Mouse (Mus musculus): ENCODE results near the gene Plekhh1.
A peak's percentile ranks its signal among the peaks of the same experiment; 100 is the strongest.
"Not testable (repeated sequence)": the region's sequence is repeated elsewhere in the genome, so short reads cannot be mapped to it uniquely, and the experiment has no call there.

The Plekhh1 gene

DNA sequence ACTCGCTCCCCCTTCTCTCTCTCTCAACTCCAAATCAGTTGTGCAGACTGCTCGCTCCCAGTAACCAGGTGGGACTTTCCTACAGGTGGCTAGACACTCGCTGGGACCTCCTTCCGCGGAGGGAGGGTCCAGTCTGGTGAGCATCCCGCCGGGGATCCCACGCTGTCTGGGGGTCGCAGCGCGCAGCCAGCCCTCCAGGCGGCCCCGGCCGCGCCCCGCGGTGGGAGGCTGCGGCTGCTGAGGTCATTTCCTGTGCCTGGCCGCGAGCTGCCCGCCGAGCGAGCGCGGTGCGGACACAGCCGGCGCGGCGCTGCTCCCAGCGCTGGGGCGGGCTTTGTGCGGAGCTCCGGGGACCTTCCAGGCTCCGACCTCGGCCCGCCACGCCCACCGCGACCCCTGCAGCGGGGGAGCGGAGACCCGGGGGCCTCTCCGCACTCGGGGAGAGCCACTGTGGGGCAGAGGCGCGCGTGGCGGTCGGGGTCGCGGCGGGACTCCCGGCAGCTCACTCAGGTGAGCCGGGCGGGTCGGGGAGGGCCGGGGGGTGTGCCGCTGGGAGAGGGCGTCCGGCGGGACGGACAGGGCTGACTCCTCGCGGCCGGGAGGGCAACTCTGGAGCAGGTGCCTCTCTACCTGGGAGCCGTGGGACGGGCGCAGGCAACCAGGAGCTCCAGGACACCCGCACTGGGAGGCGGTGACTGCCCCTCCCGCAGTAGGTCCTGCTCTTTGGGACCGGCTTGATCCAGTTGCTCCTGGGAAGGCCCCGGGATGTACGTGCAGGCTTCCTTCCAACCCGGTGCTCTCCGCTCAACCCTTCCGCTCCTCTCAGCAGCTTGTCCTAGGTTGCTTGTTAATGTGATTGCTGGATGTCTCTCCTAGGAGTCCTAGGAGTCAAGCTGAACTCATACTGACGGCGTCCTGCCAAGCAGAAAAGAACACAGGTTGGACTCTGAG, at the start of gene Plekhh1:
Gene Plekhh1 (plus strand): TSS at position 253 of the 951 bp plus-strand sequence.
- DNase-seq: peak; percentile 79 to 83

DNA sequence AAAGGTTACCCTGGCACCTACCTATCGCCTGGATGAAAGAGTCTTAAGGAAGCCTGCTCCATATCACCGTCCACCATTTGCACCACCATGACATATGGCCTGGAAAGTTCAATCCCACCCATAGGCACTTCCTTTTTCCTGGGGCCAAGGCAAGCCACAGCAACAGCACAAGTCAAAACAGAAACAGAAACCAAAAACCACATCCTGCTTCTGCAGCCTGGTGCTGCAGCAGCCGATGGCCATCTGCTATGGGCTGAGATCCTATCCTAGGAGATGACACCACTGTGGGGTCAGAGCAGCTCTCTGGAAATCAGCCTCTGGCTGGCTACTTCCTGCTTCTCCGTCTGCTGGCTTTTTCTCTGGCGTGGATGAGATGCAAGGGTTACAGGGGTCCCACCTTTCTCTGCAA, 48.3 kb upstream of the Plekhh1 start:
- DNase-seq: peak; percentile 59 to 64

DNA sequence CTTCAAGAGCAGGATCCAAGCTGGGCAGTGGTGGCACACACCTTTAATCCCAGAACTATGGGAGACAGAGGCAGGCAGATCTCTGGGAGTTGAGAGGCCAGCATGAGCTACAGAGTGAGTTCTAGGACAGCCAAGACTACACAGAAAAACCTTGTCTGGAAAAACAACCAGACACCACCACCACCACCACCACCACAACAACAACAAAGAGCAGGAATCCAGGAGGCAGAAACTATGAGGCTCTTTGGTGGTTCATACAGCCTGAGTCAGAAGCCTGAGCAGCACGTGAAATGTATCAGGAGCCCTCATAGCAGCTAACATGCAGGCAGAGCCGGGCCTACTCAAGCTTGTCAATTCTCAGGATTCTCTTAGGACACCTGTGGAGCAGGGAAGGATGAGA, 47.8 kb upstream of the Plekhh1 start:
- DNase-seq: no peak

DNA sequence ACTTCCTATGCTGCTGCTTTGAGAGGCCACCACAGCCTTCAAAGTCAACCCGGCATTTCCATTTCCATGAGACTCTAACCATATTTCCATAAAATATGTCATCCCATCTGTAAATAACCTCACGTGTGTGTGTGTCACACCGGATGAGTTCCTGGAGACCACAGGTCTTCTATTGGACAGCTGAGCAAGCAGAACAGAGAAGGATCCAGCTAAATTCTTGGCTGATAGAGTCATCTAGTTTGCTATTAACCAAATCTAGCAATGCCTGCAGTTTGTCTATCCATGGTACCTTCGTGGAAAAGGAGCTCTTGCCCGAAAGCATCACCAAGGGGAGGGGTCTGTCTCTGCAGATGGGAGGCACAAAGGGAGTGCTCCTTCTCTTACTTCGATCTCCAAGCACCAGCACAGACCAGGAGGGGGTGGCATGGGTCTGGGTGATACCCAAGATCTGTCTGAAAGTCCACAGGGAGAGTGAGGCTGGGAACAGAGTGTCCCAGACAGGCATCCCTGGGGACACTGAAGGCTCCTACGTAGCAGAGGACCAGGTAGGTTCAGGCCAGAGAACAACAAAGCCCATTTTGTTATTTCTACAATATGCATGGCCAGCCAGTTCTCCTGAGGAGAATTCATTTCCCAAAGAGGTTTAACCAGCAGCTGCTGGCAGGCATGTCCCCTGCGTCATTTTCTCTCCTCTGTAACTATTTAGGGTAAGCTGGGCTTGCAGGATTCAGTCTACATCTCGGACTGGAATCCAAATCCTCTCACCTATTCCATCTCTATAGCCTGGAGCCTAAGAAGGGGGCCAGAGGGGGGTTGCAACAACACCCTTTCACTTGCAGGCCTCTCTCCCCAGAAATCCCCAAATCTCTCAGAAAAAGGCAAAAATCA, 46.8 kb upstream of the Plekhh1 start:
- no peak for DNase-seq

DNA sequence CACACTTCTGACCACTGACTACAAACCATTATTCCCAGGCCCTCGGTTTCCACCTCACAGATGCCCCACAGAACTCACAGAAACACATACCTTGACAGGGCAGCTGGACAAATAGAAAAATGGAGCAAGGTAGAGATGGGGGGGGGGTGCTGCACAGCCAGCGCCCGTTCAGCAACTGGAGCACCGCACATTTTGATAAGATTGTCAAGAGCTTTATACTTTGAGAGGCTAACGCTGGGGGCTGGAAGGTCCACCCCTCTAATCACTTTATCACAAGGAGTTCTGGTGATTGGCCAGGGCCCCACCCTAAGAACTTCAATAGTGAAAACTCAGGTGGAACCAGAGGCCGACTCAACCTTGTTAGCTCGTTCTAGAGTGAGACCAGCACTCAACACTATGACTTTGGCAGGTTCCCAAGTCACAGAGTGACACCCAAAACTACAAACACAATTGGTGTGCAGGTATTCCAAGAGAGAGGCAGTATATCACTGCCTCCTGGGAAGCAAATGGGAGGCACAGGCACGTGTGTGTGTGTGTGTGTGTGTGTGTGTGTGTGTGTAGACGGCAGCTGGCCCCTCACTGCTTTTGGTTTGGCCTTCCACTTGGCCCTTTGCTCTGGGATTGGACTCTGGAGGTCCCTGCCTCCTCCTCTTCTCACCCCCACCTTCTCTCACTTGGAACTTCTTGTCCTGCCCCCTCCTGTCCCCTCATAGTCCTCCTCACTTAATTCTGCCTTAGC, 45.5 kb upstream of the Plekhh1 start:
- peak; percentile 27 to 45 for DNase-seq

DNA sequence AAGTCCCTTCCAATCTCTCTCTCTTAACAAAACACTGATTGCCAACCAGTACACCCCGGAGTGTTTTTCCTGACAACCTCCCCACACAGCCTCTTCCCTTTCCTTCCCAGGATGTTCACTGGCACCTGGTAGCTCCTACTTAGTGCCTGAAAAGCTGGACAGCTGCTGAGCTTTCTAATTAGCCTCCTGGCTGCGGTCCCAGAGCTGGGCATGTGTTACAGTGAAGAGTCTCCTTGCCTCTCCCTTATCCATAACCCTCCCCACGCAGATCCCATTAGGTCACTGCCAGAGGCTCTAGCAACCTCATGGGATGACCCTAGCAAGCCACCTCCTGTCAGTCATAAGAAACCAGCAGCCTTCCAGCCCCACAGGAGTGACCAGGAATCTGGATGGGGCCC, 44.9 kb upstream of the Plekhh1 start:
- DNase-seq: peak; percentile 20 to 41

DNA sequence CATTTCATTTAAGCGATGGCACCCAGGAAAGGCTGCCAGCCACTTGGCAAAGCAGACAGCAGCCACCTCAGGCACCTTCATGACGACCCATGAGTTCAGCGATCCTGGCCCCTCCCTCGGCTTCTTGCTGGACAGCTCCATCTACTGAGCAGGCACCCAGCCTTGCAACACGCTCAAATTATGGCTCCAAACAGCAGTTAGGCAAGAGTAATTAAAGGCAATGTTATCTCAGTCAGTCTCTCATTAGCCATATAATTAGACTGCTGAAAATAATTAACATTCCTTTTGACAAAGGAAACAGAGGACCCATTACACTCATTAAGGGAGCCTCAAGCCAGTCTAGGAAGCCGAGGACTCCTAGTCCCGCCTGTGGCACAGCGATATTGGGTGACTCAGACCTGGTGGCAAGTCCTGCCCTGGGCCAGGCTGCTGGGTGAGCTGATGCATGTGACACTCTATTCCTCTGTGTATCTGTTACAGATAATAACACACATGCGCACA, 41.3 kb upstream of the Plekhh1 start:
- no peak for DNase-seq

DNA sequence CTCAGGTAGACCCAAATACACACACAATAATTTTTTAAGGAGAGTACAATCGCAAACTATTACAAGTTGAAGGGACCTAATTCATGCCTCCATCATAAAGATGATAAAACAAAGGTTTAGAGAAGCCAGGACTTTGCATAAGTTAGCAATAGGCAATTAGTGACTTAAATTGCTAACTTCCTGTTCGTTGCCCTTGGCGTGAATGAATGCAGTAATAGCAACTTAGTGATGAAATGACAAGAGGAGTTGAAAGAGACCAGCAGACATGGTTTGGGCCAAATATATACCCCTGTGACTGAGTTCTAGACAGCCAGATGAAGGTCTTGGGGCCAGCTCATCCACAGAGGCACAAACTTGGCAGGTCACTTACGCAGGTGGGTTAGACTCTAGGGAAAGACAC, 32.7 kb upstream of the Plekhh1 start:
- DNase-seq: no peak

DNA sequence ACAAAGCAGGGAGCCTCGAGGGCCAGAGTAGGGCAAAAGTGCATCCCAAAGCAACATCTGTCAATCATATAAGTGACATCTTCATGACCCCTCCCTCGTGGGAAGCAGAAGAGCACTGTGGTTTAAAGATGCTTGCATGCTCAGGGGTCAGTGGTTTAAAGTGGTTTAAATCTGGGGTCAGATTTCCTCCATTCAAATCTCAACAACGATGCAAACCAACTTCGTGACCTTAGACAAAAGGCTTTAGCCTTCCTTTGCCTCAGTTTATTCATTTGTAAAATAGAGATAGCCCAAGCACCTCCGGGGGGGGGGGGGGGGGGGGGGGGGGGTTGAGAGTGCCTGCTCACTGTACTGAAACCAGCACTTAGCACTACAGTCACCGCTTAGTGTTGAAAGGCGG, 32.3 kb upstream of the Plekhh1 start:
- no peak for DNase-seq

DNA sequence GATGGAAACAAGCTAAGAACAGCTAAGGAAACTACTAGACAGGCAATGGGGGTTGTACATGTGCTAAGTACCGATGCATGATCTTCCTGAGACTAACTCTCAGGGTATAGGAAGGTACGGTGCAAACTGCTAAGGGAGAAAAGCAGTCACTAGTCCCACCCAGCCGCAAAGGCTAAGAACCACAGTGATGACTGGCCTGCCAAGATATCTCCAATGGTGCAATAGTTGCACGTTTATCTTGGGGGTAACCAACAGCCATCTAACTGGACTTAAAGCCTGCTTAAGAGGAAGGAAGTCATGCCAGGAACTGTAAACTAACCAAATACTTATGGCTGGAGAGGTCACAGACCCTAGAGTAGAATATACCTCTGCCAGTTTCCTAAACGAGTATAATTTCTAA, 26.6 kb upstream of the Plekhh1 start:
- no peak for DNase-seq

DNA sequence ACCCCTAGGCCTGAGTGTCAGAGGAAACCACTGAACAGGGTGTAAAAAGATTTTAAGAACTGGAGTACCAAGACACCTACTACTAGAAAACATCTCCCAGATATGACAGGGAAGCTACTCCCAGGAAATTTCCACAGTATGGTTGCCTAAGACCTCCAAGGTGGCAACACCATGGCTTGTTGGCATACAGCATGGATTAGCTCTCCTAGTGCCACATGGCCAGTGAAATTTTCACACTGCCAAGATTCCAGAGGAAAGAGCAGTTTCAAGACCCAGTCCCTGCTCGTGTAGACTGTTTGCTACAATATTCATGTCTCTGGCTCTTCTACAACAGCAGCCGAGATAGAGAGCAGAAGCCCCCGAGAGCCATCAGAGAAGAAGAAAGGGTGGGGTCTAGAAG, 26.0 kb upstream of the Plekhh1 start:
- no peak for DNase-seq

DNA sequence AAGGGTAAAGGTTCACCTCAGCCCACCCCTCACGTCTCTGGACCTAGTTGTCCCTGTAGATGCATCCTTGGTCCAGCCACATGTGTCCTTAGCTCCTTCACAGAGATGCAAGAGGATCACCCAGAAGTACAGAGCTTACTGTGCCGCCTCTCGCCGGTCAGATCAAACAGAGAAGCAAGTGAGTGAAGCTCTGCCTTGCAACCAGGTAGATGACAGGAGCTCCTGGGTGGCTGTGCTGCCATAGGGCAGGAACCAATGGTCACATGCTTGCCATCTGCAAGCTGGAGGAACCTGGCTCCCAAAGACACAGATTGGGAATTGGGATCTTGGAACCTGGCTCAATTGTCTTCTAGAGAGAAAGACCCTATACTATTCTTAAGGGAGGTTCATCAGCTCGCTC, 23.5 kb upstream of the Plekhh1 start:
- DNase-seq: no peak

DNA sequence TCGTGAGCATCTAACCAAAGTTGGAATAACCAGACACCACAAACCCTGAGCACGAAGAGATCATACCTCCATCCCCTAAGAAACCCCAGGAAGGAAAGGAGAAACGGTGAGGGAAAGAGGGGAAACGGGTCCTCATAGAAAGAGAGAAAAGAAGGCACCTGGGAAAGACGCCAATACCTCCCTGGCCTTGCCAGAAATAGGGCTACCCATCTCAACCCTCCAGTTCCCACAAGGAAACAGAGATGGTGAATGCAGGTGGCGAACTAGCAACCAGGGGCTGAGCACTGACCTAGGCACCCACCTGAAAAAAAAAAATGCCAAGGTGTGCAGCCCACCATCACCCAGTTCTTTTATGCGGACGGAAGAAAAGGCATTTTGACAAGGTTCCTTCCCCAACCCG, 22.9 kb upstream of the Plekhh1 start:
- DNase-seq: no peak

DNA sequence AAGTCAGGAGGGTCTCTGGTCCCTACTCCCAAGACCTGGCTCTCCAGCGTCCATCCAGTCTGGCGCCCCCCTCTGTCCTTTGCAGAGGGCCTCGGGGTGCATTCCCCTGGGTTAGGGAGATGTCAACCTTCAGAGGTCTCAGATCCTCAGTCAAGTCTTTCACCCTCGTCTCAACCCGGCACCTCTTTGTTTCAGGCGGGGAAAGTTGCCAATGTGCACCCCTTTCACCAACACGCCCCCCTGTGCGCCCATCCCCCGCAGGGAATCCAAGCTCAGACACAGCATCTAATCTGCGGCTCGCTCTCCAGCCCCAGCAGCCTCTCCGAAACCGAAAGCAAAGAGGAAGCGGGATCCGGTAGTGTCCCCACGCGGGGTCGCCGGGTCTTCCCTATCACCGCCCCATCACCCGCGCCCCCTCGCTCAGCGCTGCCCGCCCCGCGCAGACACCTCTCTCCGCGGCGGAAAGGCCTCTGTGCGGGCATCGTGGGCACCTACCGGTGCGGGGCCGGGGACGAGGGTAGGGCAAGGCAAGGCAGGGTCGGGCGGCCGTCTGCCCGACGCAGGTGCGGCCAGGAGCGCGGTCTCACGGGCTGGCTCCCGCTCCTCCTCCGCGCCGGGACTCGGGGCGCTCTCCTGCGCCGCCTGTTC, 22.4 kb upstream of the Plekhh1 start:
- peak; percentile 67 for DNase-seq

DNA sequence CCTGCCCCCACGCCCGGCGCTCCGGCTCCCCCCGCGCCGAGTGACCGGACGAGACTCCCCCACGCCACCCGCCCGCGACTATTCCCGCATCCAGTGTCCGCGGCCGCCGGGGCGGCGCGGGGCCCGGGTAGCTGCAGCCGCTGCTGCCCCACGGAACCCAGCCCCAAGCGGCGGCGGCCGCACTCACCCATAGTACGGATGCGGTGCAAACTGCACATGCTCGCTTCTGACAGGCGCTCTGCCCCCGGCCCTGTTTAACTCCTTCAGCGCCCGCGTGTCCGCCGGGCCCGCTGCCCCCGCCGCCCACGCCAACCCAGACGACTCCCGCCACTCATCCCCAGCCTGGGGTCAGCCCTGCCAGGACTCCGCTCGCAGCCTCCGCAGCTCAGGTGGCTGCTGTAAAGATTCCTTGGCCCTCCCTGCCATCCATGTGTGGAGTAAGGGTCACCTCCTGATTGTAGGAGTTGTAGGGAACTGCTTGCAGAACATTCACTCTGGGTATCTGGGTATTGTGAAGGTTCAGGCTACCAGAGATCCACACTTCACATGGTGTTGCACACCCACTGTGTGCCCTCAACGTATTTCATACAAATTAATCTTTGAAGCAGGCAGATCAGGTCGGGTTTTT, 21.7 kb upstream of the Plekhh1 start, which contains the start of gene Tmem229b:
Gene Tmem229b (minus strand): TSS at position 502 of the 628 bp plus-strand sequence.
- DNase-seq: peak; percentile 68 to 71

DNA sequence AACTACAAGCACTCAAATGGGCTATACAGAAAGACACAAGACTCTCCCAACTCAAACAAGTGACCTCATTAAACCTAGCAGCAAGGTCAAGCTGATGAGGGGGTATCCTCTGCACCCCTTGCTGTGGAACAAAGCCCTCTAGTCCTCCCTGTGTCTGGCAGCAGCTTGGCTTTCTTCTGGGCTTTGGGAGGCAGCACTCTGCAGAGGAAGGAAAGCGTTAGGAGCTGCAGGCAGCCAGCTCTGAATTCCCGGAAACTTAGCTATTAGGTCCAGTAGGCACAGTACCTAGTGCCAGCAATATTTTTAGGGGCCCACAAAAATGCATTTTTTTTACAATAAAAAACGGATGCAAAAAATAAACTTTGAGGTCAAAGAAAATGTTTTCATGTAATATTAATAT, 18.4 kb upstream of the Plekhh1 start:
- DNase-seq: peak in 1 of 2 experiments; percentile 25

DNA sequence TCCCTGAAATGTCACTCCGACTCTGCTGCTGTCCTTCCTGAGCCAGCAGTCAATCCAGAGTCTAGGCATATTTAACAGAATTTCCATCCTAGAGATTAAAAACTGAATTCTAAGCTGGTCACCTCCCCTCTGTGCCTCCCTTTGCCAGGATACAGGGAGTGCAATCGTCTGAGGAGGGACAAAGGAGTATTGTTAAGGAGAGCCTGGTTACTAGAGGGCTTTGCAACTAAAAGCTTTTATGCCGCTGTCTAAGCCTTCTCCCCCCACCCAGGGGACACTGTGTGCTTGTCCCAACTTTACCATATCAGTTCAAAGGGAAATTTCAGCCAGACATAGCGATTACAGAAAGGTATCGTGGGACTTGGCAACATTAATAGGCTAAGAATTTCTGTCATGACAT, 12.9 kb upstream of the Plekhh1 start:
- DNase-seq: no peak

DNA sequence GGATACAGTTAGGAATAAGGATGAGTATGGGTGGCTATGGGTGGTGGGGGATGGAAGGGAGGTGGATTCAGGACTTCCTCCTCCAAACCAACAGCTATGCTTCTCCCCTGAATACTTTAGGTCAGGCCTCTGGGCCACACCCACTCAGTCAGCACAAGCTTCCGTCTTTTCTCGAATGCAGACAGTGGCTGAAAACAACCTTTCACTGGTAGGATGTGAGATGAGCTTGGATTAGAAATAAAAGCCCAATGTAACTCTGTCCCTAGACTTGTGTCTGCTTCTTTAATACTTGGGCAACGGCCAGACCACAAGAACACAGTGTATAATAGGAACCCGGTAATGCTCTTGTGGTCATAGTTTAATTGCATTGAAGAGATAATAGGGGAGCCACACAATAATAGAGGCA, 11.0 kb upstream of the Plekhh1 start:
- peak in 1 of 2 experiments; percentile 38 for DNase-seq

DNA sequence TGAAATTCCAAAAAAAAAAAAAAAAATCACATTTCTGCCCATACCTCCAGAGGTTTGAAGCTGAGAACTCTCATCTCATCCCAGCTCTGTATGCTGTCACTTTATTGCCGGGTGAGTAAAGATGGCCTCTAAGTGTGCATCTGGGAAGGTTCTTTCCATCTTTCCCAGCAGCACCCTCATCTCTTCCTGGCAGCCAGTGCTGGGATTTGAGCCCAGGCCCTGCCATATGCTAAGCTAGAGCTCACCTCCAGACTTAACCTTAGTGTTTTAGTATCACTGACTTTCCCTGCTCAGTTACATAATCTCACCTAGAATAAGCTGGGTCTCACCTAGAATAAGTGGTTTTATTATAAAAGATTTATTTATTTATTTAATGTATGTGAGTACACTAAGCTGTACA, 7.1 kb upstream of the Plekhh1 start:
- DNase-seq: no peak

DNA sequence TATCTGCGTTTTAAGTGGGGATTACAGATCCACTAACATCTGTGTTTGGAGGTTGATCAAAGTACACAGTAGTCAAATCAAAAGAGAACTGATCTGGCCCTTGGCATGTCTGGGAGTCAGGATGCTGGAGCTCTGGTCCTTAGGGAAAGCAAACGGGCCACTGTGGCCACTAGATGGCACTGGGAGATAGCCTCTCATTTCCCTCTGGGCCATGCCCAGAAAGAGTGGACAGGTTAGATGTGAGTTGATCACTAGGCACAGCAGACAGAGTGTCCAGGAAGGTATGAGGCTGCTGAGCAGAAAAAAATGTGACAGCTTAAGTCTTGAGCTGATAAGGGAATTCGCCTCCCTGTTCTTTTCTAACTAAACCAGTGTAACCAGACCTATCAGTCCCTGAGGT, 6.1 kb upstream of the Plekhh1 start:
- DNase-seq: peak; percentile 67 to 76

DNA sequence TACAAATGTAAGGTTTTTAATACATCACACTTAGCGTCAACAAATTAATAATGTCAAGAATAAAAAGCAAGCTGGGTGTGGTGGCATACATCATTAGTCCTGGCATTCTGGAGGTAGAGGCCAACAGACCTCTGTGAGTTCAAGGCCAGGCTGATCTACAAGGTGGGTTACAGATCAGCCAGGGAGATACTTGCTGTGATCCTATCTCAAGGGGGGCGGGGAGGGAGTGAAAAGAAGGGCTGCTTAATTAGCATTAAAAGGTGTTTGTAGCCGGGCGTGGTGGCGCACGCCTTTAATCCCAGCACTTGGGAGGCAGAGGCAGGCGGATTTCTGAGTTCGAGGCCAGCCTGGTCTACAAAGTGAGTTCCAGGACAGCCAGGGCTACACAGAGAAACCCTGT, 1.4 kb upstream of the Plekhh1 start:
- DNase-seq: not testable (repeated sequence)

DNA sequence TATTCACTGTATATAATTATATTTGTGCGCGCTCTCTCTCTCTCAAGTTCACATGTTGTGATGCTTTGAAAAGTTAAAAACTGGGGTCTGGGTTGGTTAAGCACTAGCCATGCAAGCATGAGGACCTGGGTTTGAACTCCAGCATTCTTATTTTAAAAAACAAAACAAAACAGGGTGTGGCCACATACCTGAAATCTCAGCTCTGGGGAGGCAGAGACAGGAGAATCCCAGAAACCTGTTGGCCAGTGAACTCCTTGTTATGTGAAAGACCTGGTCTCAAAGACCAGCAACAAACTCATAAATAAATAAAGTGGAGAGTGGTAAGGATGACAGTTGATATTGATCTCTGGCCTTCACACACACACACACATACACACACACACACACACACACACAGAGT, 5.4 kb downstream of the Plekhh1 start:
- DNase-seq: no peak

Data from lung, postnatal 4 days (tissue).